Mouse (Mus musculus) CH12.LX (cell line): ENCODE data around the gene Syt2. TPM values are rescaled to one million over a fixed set of nuclear protein-coding genes. Genes with fewer than 3 reads are reported as not detected.

ENCODE experiments used
- DNase-seq: peaks from one replicate; pipeline ENCODE4 v3.0.0-alpha.2; 2013; ENCODE audit errors: extremely low read depth
- H3K27ac ChIP-seq: 2 replicates; pipeline ENCODE4 v1.5.1; 2012; ENCODE audit warnings: low read depth, mild to moderate bottlenecking, control low read depth, moderate library complexity; ENCODE audit not compliant: insufficient read depth
- H3K27me3 ChIP-seq: replicated peaks from 2 replicates; pipeline ENCODE3; 2012; ENCODE audit warnings: inconsistent platforms
- H3K36me3 ChIP-seq, 2 experiments: replicated peaks in 1 of 2; 2 replicates each; pipeline versions ENCODE3 to v1.6.1; 2012; ENCODE audit warnings: inconsistent platforms in 1 of 2, low read length in 1 of 2, mild to moderate bottlenecking in 1 of 2, mixed read lengths in 1 of 2, moderate library complexity in 1 of 2; ENCODE audit not compliant: control insufficient read depth in 1 of 2, insufficient read depth in 1 of 2
- H3K4me1 ChIP-seq, 2 experiments: 2 replicates each; pipeline ENCODE4 v1.6.1; 2012; ENCODE audit warnings: inconsistent platforms in 1 of 2, moderate library complexity in 1 of 2; ENCODE audit not compliant: insufficient read depth in 2 of 2, control insufficient read depth in 1 of 2
- H3K4me2 ChIP-seq: 2 replicates; pipeline ENCODE4 v1.6.1; 2012; ENCODE audit warnings: low read depth, mild to moderate bottlenecking, control low read depth; ENCODE audit not compliant: poor library complexity, insufficient read depth, severe bottlenecking
- H3K4me3 ChIP-seq, 3 experiments: fragments of 150-350 bp in 1 of 3; sonication (generic) in 1 of 3; replicated peaks in 1 of 3; 2 replicates each; pipeline versions ENCODE3 to v1.5.1; 2011 to 2012; ENCODE audit warnings: low read depth in 2 of 3, low read length in 2 of 3, mild to moderate bottlenecking in 2 of 3, moderate library complexity in 2 of 3, control low read depth in 1 of 3, improper control_type of control experiment in 1 of 3, inconsistent platforms in 1 of 3, mixed read lengths in 1 of 3; ENCODE audit not compliant: poor library complexity in 1 of 3
- H3K79me2 ChIP-seq: replicated peaks from 2 replicates; pipeline ENCODE4 v1.6.1; 2012; ENCODE audit warnings: mild to moderate bottlenecking, moderate library complexity; ENCODE audit not compliant: control insufficient read depth, poor library complexity, insufficient read depth, severe bottlenecking; ENCODE audit errors: extremely low read depth
- H3K9ac ChIP-seq: 2 replicates; pipeline ENCODE4 v1.6.1; 2012; ENCODE audit warnings: low read depth, mild to moderate bottlenecking, control low read depth, moderate library complexity; ENCODE audit not compliant: insufficient read depth
- H3K9me3 ChIP-seq: replicated peaks from 2 replicates; pipeline ENCODE3; 2012; ENCODE audit warnings: low read length, inconsistent platforms, mixed read lengths
- BHLHE40 ChIP-seq: IDR thresholded peaks from 2 replicates; pipeline ENCODE4 v1.6.1; 2011; ENCODE audit warnings: mild to moderate bottlenecking, low read depth, low read length, improper control_type of control experiment
- CHD2 ChIP-seq: IDR thresholded peaks from 2 replicates; pipeline ENCODE4 v1.6.1; 2011; ENCODE audit warnings: low read length, improper control_type of control experiment
- E2F4 ChIP-seq: IDR thresholded peaks from 2 replicates; pipeline ENCODE4 v1.6.1; 2011; ENCODE audit warnings: low read depth, low read length, improper control_type of control experiment; ENCODE audit not compliant: insufficient replicate concordance
- ELF1 ChIP-seq: IDR thresholded peaks from 2 replicates; pipeline ENCODE4 v1.6.1; 2014; ENCODE audit warnings: low read depth, mild to moderate bottlenecking, inconsistent platforms, low read length, improper control_type of control experiment
- EP300 ChIP-seq: IDR thresholded peaks from 2 replicates; pipeline ENCODE4 v1.6.1; 2011; ENCODE audit warnings: low read length, improper control_type of control experiment
- GABPA ChIP-seq: IDR thresholded peaks from 2 replicates; pipeline ENCODE4 v1.6.1; 2012; ENCODE audit warnings: low read depth, low read length, improper control_type of control experiment, inconsistent platforms; ENCODE audit not compliant: insufficient replicate concordance
- HCFC1 ChIP-seq: IDR thresholded peaks from 2 replicates; pipeline ENCODE4 v1.6.1; 2012; ENCODE audit warnings: low read depth, mild to moderate bottlenecking, inconsistent platforms, low read length, improper control_type of control experiment
- JUND ChIP-seq: conservative IDR thresholded peaks from 2 replicates; pipeline ENCODE4 v1.6.1; 2011; ENCODE audit warnings: low read depth, low read length, improper control_type of control experiment
- MAZ ChIP-seq: IDR thresholded peaks from 2 replicates; pipeline ENCODE4 v1.6.1; 2012; ENCODE audit warnings: low read depth, mild to moderate bottlenecking, inconsistent platforms, low read length, improper control_type of control experiment, moderate library complexity
- MXI1 ChIP-seq: IDR thresholded peaks from 2 replicates; pipeline ENCODE4 v1.6.1; 2011; ENCODE audit warnings: mild to moderate bottlenecking, low read depth, low read length, improper control_type of control experiment
- MYC ChIP-seq: IDR thresholded peaks from 2 replicates; pipeline ENCODE4 v1.6.1; 2011; ENCODE audit warnings: low read depth, mild to moderate bottlenecking, improper control_type of control experiment, low read length
- PAX5 ChIP-seq: IDR thresholded peaks from 2 replicates; pipeline ENCODE4 v1.6.1; 2012; ENCODE audit warnings: low read length, inconsistent platforms, mixed read lengths
- POLR2AphosphoS2 ChIP-seq: IDR thresholded peaks from 2 replicates; pipeline ENCODE4 v1.6.1; 2011; ENCODE audit warnings: low read depth, low read length, improper control_type of control experiment
- RCOR1 ChIP-seq: conservative IDR thresholded peaks from 2 replicates; pipeline ENCODE4 v1.6.1; 2012; ENCODE audit warnings: low read depth, mild to moderate bottlenecking, inconsistent platforms, low read length, improper control_type of control experiment
- SIN3A ChIP-seq: IDR thresholded peaks from 2 replicates; pipeline ENCODE4 v1.6.1; 2012; ENCODE audit warnings: low read length, improper control_type of control experiment, inconsistent platforms
- SMC3 ChIP-seq: IDR thresholded peaks from 2 replicates; pipeline ENCODE4 v1.6.1; 2011; ENCODE audit warnings: low read depth, low read length, improper control_type of control experiment
- TBP ChIP-seq: conservative IDR thresholded peaks from 2 replicates; pipeline ENCODE4 v1.6.1; 2011; ENCODE audit warnings: low read depth, low read length, improper control_type of control experiment
- TCF12 ChIP-seq: IDR thresholded peaks from 2 replicates; pipeline ENCODE4 v1.6.1; 2014; ENCODE audit warnings: low read depth, mild to moderate bottlenecking, inconsistent platforms, low read length, improper control_type of control experiment
- USF1 ChIP-seq: IDR thresholded peaks from 2 replicates; pipeline ENCODE4 v1.6.1; 2014; ENCODE audit warnings: low read depth, mild to moderate bottlenecking, inconsistent platforms, low read length, improper control_type of control experiment
- USF2 ChIP-seq: conservative IDR thresholded peaks from 2 replicates; pipeline ENCODE4 v1.6.1; 2011; ENCODE audit warnings: low read depth, low read length, improper control_type of control experiment
- ZKSCAN1 ChIP-seq: IDR thresholded peaks from 2 replicates; pipeline ENCODE4 v1.6.1; 2012; ENCODE audit warnings: low read depth, inconsistent platforms, low read length, improper control_type of control experiment, borderline replicate concordance
- ZMIZ1 ChIP-seq: IDR thresholded peaks from 2 replicates; pipeline ENCODE4 v1.6.1; 2012; ENCODE audit warnings: low read depth, mild to moderate bottlenecking, inconsistent platforms, low read length, improper control_type of control experiment
- dilution Hi-C: fragments of 300-500 bp; cut with MboI; formaldehyde crosslinking; loops from 2 replicates; pipeline ENCODE4 v1.14.3; 2020; ENCODE audit warnings: low sequenced_read_pairs; ENCODE audit not compliant: extremely low pct_unique_long_range_greater_than_20kb, extremely low pct_ligation_motif_present
- in situ Hi-C: fragments of 300-500 bp; cut with MboI; formaldehyde crosslinking; loops from 3 replicates; pipeline ENCODE4 v1.14.3; 2019; ENCODE audit warnings: low sequenced_read_pairs, low pct_ligation_motif_present, low pct_unique_long_range_greater_than_20kb, mixed read lengths
- polyA plus RNA-seq: library from polyadenylated mRNA; unstranded; fragments of >175 nt; gene quantifications from 2 replicates; pipeline ENCODE4 v1.2.1, GENCODE M21; 2012; ENCODE audit warnings: low read depth; ENCODE audit not compliant: insufficient read length
- total RNA-seq, 2 experiments: library from RNA; depleted of rRNA; stranded (reverse); fragments of 300-350 nt in 1 of 2; fragments of >200 nt in 1 of 2; gene quantifications; 2 replicates each; pipeline ENCODE4 v1.2.3; 2012 to 2014

The Syt2 gene
- total and polyA plus RNA-seq, 3 experiments: not detected

DNA sequence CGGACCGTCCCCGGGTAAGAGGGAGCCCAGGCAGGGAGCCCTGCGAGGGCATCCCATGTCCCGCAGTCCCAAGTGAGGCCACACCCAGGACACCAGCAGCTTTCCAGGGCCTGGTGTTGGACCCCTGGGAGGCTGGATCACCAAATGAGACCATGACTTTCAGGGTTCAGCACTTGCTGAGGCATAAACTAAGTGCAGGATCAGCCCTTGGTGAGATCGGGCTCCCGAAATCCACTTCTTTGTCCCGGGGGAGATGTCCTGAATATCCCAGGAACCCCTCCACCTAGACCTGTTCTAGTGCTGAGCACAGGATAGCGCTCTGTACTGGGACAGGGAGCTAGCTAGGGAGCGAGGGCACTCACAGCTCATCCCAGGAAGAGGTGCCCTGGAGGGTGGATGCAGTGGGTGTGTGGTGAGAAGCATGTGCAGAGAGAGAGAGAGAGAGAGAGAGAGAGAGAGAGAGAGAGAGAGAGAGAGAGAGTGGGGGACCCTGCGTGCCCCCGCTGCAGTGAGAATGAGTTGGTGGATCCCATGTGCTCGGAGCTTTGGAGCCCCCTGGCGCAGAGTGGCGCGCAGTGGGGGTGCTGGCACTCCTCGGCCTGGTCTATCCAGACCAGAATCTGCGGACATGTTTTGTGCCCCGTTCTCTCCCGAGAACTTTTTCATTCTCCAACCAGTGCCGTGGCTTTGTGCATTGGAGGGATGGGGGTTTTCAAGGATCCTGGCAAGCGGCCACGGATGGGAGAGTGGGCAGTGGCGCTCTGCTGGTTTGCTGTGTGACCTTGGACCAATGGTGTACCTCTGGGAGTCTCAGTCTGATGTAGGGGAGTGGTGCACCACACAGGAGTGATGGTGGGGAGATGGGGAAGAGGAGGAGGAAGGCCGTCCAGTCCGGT, 63.2 kb downstream of the Syt2 start:
- H3K4me2 ChIP-seq: peak overlapping the region; percentile 87
- no peak overlapping the region for H3K27ac ChIP-seq
- DNase-seq: no peak
- H3K9me3 ChIP-seq: no peaks in the 10 kb centered on the region
- TF ChIP-seq ZKSCAN1 (0 out of 2 replicates have a peak, but pooled peaks have one; percentile 12), POLR2AphosphoS2 (no peak), MAZ (no peak)
- dilution Hi-C loops: no loop called here
- H3K4me1 ChIP-seq: peaks cover 22 to 46% of the 10 kb centered on the region in 2 experiments
- in situ Hi-C loops: no loop called here
- no peaks in the 10 kb centered on the region for H3K79me2 ChIP-seq
- H3K9ac ChIP-seq: no peak overlapping the region
- H3K4me3 ChIP-seq: peak overlapping the region in 1 of 3 experiments; percentile 23
- no peaks in the 10 kb centered on the region for H3K36me3 ChIP-seq
- H3K27me3 ChIP-seq: peaks cover 96% of the 10 kb centered on the region

DNA sequence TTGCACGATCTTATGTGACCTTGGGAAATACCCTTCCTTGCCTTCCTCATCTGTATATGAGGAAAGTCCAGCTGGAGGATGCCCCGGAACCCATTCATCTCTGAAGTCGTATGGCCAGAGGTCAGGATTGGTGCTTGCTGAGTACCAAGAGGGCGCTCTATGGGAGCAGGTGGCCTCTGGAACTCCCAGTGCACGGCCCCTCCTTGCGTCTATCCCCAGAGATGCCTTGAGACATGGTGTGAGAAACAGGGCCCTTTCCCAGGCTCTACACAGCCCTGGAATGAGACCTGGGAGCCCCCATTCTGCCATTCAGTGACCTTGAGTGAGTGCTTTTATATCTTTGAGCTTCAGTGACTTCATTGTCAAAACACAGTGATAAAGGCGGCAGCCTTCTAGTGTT, 64.6 kb downstream of the Syt2 start:
- no peak overlapping the region for H3K4me2 ChIP-seq
- H3K27me3 ChIP-seq: peaks cover 96% of the 10 kb centered on the region
- peaks cover 20 to 43% of the 10 kb centered on the region in 2 experiments for H3K4me1 ChIP-seq
- no peaks in the 10 kb centered on the region for H3K79me2 ChIP-seq
- H3K36me3 ChIP-seq: no peaks in the 10 kb centered on the region
- H3K9ac ChIP-seq: no peak overlapping the region
- no peaks in the 10 kb centered on the region for H3K9me3 ChIP-seq
- DNase-seq: no peak
- no peak overlapping the region for H3K27ac ChIP-seq
- H3K4me3 ChIP-seq: no peak overlapping the region
- dilution Hi-C loops: no loop called here
- no peak for TF ChIP-seq RCOR1
- 0 out of 2 replicates have a peak, but pooled peaks have one; percentile 7 for TF ChIP-seq BHLHE40
- TF ChIP-seq SMC3: no peak
- TF ChIP-seq POLR2AphosphoS2: no peak
- in situ Hi-C loops: no loop called here

DNA sequence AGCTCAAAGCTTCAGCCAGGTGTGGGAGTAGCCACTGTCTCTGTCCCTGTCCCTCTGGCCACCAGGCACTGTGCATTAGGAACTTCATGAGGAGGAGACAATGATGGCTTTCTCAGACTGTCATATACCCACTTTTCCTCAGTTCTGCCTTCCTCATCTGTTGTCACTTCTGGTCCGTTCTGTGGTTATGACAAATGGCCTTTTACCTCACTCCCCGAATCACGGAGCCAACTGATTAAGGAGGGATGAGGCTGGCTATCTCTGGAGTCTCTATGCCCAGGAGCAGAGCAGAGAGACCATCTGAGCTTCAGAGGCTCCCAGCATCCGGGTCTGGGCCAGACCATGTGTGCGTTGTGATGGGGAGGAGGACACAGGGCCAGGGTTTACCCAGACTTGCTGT, 65.2 kb downstream of the Syt2 start:
- no peak overlapping the region for H3K27ac ChIP-seq
- no peaks in the 10 kb centered on the region for H3K9me3 ChIP-seq
- no peak overlapping the region for H3K9ac ChIP-seq
- no peaks in the 10 kb centered on the region for H3K36me3 ChIP-seq
- dilution Hi-C loops: no loop called here
- H3K4me2 ChIP-seq: no peak overlapping the region
- in situ Hi-C loops: no loop called here
- no peaks in the 10 kb centered on the region for H3K79me2 ChIP-seq
- no peak overlapping the region for H3K4me3 ChIP-seq
- peaks cover 18 to 37% of the 10 kb centered on the region in 2 experiments for H3K4me1 ChIP-seq
- DNase-seq: no peak
- TF ChIP-seq TBP (no peak), EP300 (no peak), E2F4 (no peak), MXI1 (no peak), USF2 (no peak), USF1 (no peak), HCFC1 (no peak), GABPA (no peak), PAX5 (no peak), ZMIZ1 (no peak), CHD2 (no peak), BHLHE40 (no peak), SMC3 (no peak), SIN3A (no peak), JUND (no peak), ZKSCAN1 (no peak), MAZ (no peak), TCF12 (no peak), MYC (no peak), ELF1 (no peak)
- H3K27me3 ChIP-seq: peaks cover 95% of the 10 kb centered on the region
